Mouse (Mus musculus) bone marrow macrophage, adult 2 months (primary cell): Measurements from ENCODE around the gene Olfr133.

Experiments
- CTCF ChIP-seq: IDR thresholded peaks from 2 replicates; pipeline ENCODE4 v1.5.1; 2012; ENCODE audit warnings: low read depth, mild to moderate bottlenecking, low read length, moderate library complexity
- POLR2A ChIP-seq: IDR thresholded peaks from 2 replicates; pipeline ENCODE4 v1.6.1; 2012; ENCODE audit warnings: mild to moderate bottlenecking, low read depth, low read length, borderline replicate concordance

GRCm38 (mm10) chr17:38134426-38134825 is 10.7 kb upstream of the Olfr133 start, which contains the start of gene Olfr132:
- TF ChIP-seq CTCF (no peak), POLR2A (no peak)
